Mouse (Mus musculus) erythroblast, adult 5-6 weeks (primary cell): ENCODE data around the gene 1700007K13Rik. TPM values are rescaled to one million over a fixed set of nuclear protein-coding genes. Genes with fewer than 3 reads are reported as not detected.
A peak's percentile ranks its signal among the peaks of the same experiment; 100 is the strongest.
"Not testable (repeated sequence)": the region's sequence is repeated elsewhere in the genome, so short reads cannot be mapped to it uniquely, and the experiment has no call there.

Experiments used
- ATAC-seq: replicated peaks from 2 replicates; pipeline ENCODE4 v1.8.0; 2016; ENCODE audit warnings: moderate number of reproducible peaks, mild to moderate bottlenecking, moderate TSS enrichment, inconsistent platforms; ENCODE audit not compliant: poor library complexity, low FRiP score, severe bottlenecking
- total RNA-seq, 2 experiments: library from RNA; stranded (forward) in 1 of 2; stranded (reverse) in 1 of 2; fragments of 150-400 nt in 1 of 2; fragments of 200-764, 138-1000 nt in 1 of 2; gene quantifications; 2 replicates each; pipeline versions ENCODE4 v1.2.3 to v1.2.4; 2015 to 2017; ENCODE audit warnings: low replicate concordance in 2 of 2

The 1700007K13Rik gene
- total RNA-seq, 2 experiments from 2014 or later, result not detected

DNA sequence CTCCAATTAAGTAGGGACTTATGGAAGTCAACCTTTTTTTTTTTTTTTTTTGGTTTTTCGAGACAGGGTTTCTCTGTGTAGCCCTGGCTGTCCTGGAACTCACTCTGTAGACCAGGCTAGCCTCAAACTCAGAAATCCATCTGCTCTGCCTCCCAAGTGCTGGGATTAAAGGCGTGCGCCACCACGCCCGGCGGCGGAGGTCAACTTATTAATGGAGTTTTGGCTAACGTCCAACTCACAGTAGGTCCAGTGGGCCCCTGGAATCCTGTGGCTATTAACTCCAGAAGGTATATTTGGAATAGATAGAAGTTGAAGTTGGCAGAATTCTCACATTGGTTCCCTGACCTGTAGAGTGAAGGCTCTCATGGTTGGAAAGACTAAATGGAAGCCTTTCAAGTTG is 5.9 kb upstream of the 1700007K13Rik start:
- not testable (repeated sequence) for ATAC-seq

DNA sequence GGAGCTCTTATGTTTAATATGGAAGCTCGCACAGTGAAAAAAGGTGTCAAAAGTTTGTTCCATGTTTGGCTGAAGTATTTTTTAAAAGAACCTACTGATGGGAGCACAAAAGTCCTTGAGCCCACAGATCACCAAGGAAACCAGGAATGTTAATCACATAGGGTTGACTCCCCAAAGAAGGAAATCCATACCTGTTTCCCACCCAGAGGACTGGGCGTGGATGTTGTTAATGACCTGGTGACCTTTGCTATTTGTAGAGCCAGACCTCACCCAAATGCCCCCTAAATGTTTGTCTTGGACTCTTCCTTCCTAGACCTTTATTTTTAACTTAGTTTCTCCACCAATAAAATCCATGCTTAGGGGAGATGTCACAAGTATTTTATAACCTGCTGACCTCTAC is 4.5 kb upstream of the 1700007K13Rik start:
- ATAC-seq, result no peak

DNA sequence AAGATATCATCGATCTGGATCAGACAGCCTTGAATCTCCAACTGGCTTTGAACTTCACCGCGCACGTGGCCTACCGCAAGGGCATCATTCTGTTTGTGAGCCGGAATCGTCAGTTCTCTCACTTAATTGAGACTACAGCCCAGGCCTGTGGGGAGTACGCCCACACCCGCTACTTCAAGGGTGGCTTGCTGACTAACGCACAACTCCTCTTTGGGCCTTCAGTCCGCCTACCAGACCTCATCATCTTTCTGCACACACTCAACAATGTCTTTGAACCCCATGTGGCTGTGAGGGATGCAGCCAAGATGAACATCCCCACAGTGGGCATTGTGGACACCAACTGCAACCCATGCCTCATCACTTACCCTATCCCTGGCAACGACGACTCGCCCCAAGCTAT is 3.3 kb upstream of the 1700007K13Rik start:
- ATAC-seq, result no peak

DNA sequence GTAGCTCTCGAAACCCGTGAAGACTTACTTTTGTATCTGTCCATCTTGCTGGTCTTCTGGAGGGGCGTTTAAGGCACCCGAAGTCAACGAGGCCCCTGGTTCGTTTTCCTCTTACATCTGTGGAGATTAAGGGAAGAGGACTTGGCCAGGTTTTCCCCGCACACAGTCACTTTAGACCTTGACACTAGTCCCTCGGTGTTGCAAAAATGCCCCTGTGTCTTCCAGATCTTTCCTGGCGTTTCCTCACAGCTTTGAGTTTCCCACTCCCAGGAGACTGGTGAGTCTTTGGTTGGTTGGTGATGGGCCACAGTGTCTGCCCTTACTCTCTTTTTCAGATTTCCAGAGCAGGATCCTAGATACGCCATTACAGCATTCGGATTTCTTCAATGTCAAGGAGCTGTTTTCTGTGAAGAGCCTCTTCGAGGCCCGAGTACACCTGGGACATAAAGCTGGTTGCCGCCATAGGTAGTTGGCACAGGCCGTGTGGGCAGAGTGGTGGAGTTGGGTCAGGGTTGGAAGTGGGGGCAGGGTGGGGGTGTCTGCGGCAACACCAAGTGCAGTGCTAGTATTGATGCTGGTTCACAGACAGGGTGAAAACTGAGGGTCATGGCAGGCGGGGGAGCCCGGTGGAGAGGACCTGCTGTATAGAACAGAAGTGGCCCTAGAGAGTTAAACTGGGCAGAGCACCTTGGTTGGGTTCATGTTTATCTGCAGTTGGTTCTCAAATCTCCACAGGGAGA is 2.5 kb upstream of the 1700007K13Rik start:
- ATAC-seq, result no peak

DNA sequence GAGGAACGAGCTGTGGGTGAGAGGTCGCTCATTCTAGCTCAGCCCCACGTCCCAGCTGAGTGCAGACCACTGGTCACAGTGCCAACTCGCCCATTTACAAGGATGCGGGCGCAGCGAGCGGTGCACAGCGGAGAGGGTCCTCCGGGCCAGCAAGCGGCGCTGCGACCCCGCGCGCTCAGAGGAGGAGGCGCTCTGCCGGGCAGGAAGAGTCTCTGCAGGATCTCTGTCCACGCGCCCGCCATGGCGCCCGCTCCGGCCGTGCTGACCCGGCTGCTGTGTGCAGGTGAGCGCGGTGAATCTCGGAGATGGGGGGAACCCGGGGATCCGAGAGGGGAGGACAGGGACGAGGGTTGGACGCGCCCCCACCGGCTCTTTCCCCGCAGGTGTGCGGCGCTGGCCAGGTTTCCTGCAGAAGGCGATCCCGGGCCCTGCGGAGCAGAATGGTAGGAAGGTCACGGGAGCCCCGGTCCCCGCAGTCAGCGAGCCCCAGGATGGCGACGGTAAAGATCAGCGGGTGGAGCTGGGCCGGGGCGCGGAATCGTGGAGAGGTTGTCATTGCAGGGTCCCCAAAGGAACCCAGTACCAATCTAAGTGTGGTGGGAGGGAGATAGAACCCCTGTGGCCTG is 1.8 kb upstream of the 1700007K13Rik start, which contains the start of gene Mrps2:
Mrps2 (plus strand) TSS at position 207 of the 626 bp plus-strand sequence.
- 0 out of 2 replicates have a peak, but pooled peaks have one; percentile 51 for ATAC-seq

DNA sequence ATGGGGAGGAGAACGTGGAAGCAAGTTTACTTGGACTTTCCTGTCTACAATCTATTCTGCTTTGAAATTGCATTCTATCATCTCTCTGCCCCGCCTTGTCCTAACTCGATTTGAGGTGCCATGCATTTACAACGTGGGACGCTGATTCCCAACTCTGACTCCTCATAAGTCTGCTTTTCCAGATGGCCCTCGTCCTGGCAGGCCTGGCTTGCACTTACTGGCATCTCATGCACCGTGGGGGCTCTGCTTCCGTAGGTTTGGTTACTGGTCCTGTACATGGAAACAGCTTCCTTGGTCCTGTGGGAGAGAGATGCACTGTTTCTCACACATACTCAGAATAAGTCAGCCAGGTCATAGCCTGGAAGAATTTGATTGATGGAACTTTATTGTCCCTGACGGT is 1.2 kb downstream of the 1700007K13Rik start:
- ATAC-seq, result no peak

DNA sequence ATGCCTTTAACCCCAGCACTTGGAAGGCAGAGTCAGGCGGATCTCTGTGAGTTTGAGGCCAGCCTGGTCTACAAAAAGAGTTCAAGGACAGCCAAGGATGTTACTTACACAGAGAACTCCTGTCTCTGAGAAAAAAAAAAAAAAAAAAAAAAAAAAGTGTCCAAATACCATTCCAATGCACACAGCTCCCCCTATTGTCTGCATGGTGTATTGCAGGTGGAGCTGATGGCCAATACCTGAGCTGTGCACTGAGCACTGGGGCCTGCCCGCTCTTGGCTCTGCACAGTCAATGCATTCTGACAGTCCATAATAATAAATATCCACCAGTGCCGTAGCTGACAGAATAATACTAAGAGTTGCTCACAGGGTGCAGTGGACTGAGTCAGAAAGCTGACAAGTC is 2.2 kb downstream of the 1700007K13Rik start:
- peak; percentile 71; the same call in 1 of the 2 replicates for ATAC-seq

DNA sequence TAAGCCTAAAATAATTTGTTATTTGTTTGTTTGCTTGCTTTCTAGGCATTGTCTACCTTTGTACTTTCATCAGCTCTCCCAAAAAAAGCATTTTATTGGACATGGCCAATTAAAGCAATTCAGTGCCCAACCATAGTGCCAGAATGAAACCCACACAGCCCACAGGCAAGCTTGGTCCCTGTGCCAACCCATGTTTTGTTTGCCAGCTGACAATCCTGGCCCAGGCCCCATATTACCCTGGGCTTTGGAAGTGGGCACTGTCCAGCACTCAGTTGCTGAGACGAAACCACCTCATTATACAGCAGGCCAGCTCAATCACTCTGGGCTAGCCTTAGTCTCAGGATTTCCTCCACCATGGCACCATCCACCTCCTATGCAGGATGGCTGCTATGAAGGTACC is 9.5 kb downstream of the 1700007K13Rik start:
- no peak for ATAC-seq

DNA sequence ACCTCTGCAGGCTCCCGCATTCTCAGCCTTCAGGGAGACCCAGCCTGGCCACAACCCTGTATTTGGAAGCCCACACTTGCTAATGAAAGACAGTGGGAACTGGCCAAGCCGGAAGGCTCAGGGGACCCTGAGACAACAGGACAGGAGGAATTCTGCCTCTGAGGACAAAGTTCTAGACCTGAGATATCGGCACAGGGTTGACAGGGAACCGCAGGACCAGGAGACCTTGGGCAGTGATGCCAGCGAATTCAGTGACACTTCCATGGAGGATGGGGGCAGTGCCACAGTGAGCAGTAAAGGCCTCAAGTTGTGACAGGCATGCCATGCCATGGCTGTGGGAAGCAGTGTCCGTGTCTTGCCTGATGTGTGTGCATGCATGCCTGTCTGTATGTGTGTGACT is 12.6 kb downstream of the 1700007K13Rik start:
- ATAC-seq, result no peak

DNA sequence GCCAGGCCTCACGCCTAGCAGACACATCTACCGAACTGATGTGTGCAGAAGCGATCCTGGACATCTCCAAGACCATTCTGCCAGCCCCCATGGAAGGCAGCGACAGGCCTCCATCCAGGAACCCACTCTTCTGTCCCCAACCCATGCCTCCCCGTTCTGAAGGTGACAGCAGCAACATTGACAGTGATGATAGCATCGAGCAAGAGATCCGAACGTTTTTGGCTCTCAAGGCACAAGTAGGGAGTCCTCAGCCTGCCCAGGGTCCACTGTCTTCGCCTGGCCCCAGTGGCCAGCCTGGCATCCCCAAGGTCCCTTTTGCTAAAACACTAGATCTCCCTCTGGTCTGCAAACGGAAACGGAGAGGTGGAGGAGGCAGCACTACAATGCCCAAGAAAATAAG is 14.5 kb downstream of the 1700007K13Rik start:
- no peak for ATAC-seq

DNA sequence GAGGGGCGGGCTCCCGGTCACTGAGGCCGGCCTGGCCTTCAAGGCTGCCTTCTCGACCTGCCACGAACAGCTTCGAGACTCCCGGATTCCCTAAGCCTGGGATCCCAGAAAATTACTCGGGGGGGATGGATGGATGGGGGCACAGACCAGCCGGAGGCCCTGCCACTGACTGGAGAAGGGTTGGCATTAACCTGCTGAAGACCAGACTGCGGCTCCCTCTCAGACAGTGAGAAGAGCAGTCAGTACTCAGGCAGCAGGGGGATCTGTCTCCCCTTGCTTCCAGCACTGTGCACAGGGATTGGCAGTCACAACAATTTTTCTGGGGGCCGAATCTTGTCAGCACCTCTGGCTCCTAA is 18.8 kb downstream of the 1700007K13Rik start:
- no peak for ATAC-seq

DNA sequence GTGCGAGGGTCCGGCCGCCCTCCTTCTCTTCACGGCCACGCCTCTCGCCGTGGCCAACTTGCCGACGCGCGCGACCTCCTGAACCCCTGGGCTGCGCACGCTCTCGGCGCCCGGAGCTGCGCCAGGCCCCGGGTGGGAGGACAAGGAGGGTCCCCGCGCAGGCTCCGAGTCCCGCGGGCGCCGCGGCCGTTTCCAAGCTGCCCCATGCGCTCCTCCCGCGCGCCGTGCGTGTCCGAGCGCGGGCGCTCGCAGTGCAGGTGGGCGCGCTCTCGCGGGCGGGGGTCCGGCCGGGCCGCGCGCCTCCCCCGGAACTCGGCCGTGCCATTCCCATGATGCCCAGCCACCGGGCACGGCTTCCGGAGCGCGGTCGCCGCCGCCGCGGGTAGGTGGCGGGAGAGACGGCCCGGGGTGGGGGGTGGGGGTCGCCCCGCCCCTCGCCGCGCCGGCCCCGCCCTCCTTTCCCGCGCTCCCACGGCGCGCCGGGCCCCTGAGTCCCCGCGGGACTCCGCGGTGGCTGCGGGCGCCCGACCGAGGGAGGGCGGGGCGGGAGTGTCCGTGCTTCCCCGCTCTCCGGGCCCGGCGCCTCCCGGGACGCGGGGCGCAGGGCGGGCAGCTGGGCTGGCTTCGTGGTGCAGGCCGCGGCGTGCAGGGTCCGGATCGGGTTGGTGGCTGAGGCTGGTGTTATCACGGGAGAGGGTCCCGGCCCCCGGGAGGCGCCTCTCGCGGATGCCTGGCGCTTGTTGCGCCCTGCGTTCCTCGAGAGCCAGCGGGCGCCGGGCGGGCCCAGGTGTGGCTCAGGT is 19.4 kb downstream of the 1700007K13Rik start, which contains the start of gene Ppp1r26:
Ppp1r26 (plus strand) TSS at position 286 of the 800 bp plus-strand sequence.
- ATAC-seq, result no peak

DNA sequence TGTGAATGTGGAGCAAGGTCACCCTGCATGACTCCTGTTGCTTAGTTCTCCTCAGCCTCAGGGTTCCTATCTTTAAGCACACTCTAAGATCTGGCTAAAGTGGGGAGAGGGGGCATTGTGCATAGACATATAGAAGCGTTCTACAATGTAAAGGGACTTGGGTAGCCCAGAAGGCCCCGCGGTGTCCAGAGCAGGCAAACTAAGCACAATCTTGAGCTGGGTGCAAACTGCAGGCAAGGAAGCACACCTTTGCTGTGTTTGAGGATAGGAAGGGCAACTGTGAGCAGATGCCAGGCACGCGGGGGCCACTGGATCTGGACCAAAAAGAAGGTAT is 20.0 kb downstream of the 1700007K13Rik start:
- ATAC-seq, result no peak

DNA sequence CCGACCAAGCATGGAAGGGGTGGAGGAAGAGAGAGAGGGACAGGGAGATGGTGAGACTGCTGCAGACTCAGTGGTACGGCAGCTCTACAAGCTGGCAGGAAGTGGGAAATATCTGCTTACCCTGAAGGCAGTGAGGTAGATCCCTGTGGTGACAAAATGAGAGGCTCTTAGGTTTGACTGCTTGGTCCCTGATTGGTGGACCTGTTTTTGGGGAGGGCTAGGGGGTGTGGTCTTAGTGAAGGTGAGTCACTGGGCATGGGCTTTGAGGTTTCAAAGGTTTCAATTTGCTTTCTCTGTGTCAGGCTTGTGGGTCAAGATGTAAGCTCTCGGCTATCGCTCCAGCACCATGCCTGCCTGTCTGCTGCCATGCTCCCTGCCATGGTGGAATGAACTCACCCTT is 21.1 kb downstream of the 1700007K13Rik start:
- no peak for ATAC-seq

DNA sequence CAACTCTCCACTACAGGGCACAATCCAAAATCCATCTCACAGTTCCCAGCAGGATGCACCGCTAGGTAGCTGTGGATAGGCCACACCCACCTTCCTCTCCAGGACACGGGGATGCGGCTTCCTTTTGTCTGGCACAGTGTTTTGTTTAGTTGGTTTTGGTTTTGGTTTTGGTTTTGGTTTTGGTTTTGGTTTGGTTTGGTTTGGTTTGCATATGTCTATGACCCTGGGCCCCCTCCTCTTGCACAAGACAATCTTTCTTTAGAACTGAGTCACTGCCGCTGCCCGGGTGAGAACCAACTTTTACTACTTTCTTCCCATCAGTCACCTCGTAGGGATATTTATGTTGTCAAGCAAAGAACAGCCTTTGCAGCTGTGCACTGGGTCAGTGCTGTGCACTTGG is 25.3 kb downstream of the 1700007K13Rik start:
- no peak for ATAC-seq

DNA sequence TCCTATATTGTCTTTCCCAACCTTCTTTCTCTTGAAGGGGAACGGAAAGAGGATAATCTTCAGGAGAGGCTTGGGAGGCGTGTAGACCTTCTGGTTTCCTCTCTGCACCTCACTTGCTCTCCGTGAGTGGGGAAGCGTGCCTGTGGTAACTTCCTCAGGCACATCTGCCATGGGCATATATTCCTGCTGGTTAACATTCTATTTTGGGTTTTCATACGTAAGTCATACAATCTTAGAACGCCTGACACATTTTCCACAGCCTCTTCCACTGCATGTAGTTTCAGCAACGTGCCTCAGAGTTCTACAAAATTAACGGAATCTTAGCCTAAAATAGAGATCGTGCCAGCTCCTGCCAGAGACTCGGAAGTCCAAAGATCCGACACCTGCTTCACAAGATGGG is 30.7 kb downstream of the 1700007K13Rik start:
- no peak for ATAC-seq

DNA sequence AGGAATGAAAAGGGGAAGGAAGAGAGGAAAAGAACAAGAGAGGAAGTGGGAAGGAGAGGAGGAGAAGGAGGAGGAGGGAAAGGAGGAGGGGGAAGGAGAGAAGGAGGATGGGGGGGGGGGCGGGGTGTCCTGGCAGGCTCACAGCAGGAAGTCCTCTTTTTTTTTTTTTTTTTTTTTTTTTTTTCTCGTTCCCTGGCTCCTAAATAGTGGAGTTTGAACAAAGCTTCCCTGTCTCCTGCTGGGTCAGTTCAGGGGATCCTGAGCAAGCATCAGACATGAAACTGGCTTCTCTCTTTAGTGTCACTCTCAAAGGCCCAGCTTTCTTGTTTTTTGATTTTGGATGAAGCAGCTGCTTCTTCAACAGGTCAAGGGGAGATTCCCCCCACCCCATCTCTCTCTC is 32.6 kb downstream of the 1700007K13Rik start:
- ATAC-seq, result no peak

DNA sequence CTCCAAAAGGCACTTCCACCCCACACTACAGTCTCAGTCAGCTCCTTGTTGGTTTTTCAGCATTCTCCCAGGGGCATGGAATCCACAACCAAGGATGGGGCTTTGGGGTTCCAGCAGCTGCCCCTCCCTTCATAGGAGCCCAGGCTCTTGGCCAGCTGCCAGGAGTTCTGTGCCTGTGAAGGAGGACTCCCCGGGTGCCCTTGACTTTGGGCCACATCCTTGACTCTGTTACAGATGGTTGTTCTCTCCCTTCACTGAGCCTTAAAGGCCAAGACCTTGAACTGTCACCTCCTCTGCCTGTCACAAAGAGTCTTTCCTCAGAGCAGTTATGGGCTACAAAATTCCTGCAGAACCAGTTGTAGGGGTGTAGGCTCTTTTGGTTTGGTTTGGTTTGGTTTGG is 33.3 kb downstream of the 1700007K13Rik start:
- no peak for ATAC-seq

DNA sequence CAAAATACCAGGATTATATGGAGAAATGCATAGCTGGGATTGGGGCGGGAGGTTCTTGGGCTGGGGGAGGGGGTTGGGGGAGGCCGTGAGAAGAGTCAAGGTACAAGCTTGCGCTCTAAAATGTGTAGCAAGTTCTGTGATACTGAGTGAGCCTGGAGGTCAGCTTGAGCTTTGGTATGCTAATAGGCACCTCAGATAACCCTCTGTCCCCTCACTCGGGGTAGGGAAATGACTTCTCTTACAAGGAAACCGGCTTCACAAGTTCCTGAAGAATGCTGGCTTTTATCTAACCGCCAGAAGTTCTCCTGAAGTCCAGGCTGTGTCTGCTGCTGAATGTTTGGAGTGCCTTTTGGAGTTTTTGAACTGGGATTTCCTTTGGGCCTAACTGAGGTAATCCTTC is 35.3 kb downstream of the 1700007K13Rik start:
- no peak for ATAC-seq

DNA sequence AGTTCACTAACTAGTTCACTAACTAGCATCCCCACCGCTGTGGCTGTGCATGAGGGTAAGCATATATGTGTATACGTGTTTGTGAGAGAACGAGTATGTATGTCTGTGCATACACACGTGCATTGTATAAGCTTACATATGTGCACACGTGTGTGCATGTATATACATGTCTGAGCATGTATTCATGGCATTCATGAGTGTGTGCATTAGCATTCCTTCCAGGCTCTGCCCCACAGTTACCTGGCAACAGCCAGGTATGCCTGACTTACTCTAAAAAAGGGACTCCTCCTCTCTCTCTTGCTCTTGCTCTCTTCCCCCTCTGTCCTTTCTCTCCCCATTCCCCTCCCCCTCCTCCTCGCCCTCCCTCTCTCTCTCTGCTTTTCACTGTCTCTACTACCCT is 38.9 kb downstream of the 1700007K13Rik start:
- ATAC-seq, result no peak

DNA sequence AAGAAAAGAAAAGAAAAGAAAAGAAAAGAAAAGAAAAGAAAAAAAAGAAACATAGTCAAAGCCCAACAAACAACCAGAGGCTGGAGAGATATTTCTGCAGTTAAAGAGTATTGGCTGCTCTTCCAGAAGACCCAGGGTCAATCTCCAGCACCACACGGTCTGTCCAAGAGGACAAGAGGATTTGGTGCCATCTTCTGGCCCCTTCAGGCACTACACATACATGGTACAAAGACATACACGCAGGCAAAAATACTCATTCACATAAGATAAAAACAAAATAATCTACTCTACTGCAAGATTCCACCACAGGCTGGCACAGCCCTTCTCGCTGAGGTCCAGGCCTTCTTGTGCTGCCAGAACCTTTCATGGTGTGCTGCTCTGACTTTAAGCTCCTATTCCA is 43.0 kb downstream of the 1700007K13Rik start:
- ATAC-seq, result 0 out of 2 replicates have a peak, but pooled peaks have one; percentile 48
